Mouse (Mus musculus) embryonic facial prominence, embryonic 10.5 days (tissue): ENCODE measurements around the gene Golga2. TPM values are rescaled to one million over a fixed set of nuclear protein-coding genes. Genes with fewer than 3 reads are reported as not detected.

Source experiments
- DNase-seq: peaks from one replicate; pipeline ENCODE4 v3.0.0-alpha.2; 2017; ENCODE audit warnings: low spot score
- H3K27ac ChIP-seq: fragments of 300-500 bp; sonication (generic); replicated peaks from 2 replicates; pipeline ENCODE4 v1.5.1; 2016; ENCODE audit warnings: mild to moderate bottlenecking
- H3K27me3 ChIP-seq: fragments of 300-500 bp; sonication (generic); replicated peaks from 2 replicates; pipeline ENCODE4 v1.6.1; 2016; ENCODE audit warnings: low read depth, mild to moderate bottlenecking; ENCODE audit not compliant: poor library complexity, severe bottlenecking
- H3K36me3 ChIP-seq: fragments of 300-500 bp; sonication (generic); replicated peaks from 2 replicates; pipeline ENCODE4 v1.6.1; 2016; ENCODE audit warnings: mild to moderate bottlenecking, moderate library complexity
- H3K4me1 ChIP-seq: fragments of 300-500 bp; sonication (generic); 2 replicates; pipeline ENCODE4 v1.6.1; 2016
- H3K4me3 ChIP-seq: fragments of 300-500 bp; sonication (generic); 2 replicates; pipeline ENCODE4 v1.5.1; 2016; ENCODE audit warnings: mild to moderate bottlenecking, moderate library complexity
- H3K9me3 ChIP-seq: fragments of 300-500 bp; sonication (generic); 2 replicates; pipeline ENCODE4 v1.6.1; 2016; ENCODE audit warnings: mild to moderate bottlenecking
- WGBS: fragments of 180-500 bp; shearing (Covaris S2); methylation state at CpG from one replicate; pipeline ENCODE4 v1.1.7; 2016; 5-methylcytosine and 5-hydroxymethylcytosine counted together
- polyA plus RNA-seq: library from polyadenylated mRNA; unstranded; fragments of >200 nt; fragmentation: Nextera tagmentation; extraction: Ambion mirVana; gene quantifications from 2 replicates; pipeline ENCODE4 v1.2.1, GENCODE M21; 2016

Golga2 gene
- polyA plus RNA-seq, 1 experiment from 2014 or later = 22.5 TPM

DNA sequence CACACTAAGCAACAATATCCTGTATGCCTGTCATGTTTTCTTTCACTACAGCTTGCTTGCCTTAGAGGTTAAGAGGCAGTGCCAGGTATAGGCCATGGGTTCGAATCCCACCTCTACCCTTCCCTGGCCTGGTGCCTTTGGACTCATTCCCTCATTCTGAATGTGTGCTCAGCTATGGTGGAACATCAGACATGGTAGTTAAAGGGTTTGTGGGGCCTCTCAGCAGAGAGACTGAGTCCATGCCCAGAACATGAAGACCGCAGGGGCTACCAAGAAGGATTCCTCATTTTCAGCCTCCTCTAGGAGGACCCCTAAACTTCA lies 56.1 kb downstream of the Golga2 start:
- no peak overlapping the region for H3K4me3 ChIP-seq
- peaks cover 55% of the 10 kb centered on the region for H3K36me3 ChIP-seq
- H3K27ac ChIP-seq = no peak overlapping the region
- no peaks in the 10 kb centered on the region for H3K9me3 ChIP-seq
- WGBS = 91% methylated on average over 2 of the region's 2 CpGs
- no peak for DNase-seq
- peaks cover 6% of the 10 kb centered on the region; the same call in 1 of the 2 replicates for H3K27me3 ChIP-seq
- H3K4me1 ChIP-seq = peaks cover 22% of the 10 kb centered on the region

DNA sequence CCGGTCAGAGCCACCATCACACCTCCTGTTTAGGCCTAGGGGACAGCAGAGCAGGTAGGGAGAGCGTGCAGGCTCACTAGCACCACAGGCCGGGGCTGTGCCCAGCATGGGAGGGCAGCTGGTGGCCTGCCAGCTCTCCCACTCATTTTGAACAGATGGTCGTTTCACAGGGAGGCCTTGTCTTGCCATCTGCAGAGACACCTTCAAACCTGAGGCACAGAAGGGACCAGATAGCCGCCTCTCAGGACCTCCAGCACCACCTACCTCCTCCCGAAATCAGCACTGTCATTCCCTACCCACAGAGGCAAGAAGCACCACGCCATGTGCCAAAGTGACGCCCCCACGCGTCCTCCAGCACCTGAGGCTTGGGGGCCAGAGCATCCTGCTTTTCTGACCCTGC lies 56.9 kb downstream of the Golga2 start:
- WGBS = 82% methylated on average over 10 of the region's 10 CpGs
- peaks cover 6% of the 10 kb centered on the region; the same call in 1 of the 2 replicates for H3K27me3 ChIP-seq
- DNase-seq = no peak
- H3K4me3 ChIP-seq = no peak overlapping the region
- peaks cover 22% of the 10 kb centered on the region for H3K4me1 ChIP-seq
- H3K9me3 ChIP-seq = no peaks in the 10 kb centered on the region
- H3K27ac ChIP-seq = no peak overlapping the region
- H3K36me3 ChIP-seq = peaks cover 57% of the 10 kb centered on the region

DNA sequence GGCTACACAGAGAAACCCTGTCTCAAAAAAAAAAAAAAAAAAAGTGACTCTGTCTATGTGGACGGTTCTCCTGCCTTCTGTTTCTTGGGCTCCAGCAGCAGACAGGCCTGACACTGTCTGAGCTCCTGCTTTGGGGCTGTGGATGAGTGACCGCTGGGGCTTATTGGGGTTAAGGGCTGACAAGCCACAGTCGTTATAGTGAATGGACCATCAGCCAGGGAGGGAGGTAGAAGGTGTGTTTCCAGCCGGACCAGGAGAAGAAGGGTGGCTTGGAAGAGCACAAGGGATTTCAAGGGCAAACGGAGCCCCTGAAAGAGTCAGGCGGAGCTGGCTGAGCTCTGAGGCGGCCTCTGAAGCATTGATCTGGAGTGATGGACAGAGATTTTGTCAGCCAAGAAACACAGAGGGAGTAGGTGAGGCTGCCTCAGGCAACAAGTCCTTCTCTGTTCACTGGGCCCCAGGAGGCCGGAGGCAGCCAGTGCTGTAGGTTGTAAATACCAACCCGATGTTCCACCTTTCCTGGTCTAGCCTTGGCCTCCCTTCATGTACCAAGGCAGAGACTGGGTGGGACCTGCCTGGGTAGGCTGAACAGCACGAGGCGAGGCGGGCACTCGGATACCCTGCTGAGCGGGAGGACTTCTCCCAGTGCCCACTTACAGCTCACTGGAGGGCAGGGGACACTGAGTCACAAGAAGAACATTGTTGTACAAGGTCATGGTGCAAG lies 57.6 kb downstream of the Golga2 start:
- Histone ChIP-seq H3K9me3 (no peaks in the 10 kb centered on the region), H3K4me3 (no peak overlapping the region), H3K36me3 (peaks cover 57% of the 10 kb centered on the region), H3K27me3 (peaks cover 6% of the 10 kb centered on the region; the same call in 1 of the 2 replicates), H3K4me1 (peaks cover 27% of the 10 kb centered on the region), H3K27ac (no peak overlapping the region)
- 70% methylated on average over 14 of the region's 14 CpGs for WGBS
- DNase-seq = no peak

GRCm38 (mm10) chr2:32347019-32347418 lies 59.8 kb downstream of the Golga2 start:
- DNase-seq = no peak
- H3K27me3 ChIP-seq = peaks cover 17% of the 10 kb centered on the region
- no peak overlapping the region for H3K4me3 ChIP-seq
- H3K4me1 ChIP-seq = peaks cover 36% of the 10 kb centered on the region
- WGBS = 75% methylated on average over 6 of the region's 6 CpGs
- no peaks in the 10 kb centered on the region for H3K9me3 ChIP-seq
- peaks cover 58% of the 10 kb centered on the region for H3K36me3 ChIP-seq
- no peak overlapping the region for H3K27ac ChIP-seq

DNA sequence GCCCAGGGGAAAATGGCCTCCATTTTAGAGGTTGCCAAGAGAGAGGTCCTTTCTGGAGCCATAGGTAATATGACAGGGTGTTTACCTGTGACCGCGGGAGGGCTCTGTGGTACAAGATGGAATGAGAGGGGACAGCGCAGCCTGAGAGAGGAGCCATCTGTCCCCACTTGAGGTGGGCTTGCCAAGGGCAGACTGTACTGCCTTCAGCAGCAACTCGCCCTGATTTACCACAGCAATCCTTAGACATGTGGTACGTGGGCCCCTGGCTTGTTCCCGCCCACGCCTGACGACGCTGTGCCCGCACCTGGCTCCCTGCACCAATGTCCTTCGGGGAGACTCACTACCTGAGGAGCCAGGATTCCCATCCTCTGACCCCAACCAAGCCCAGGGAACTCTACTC lies 61.1 kb downstream of the Golga2 start:
- Histone ChIP-seq H3K36me3 (peaks cover 53% of the 10 kb centered on the region), H3K4me3 (no peak overlapping the region), H3K9me3 (no peaks in the 10 kb centered on the region), H3K4me1 (peaks cover 41% of the 10 kb centered on the region), H3K27me3 (peaks cover 21% of the 10 kb centered on the region), H3K27ac (no peak overlapping the region)
- 88% methylated on average over 11 of the region's 11 CpGs for WGBS
- DNase-seq = no peak

- 57% methylated on average over 8 of the region's 8 CpGs for WGBS
- peaks cover 21% of the 10 kb centered on the region for H3K27me3 ChIP-seq
- peaks cover 48% of the 10 kb centered on the region for H3K4me1 ChIP-seq
- peaks cover 44% of the 10 kb centered on the region for H3K36me3 ChIP-seq
- H3K9me3 ChIP-seq = no peaks in the 10 kb centered on the region
- no peak overlapping the region for H3K27ac ChIP-seq
- no peak for DNase-seq
- 0 out of 2 replicates have a peak overlapping the region, but pooled peaks have one; percentile 8 for H3K4me3 ChIP-seq
These were observed 62.6 kb downstream of the Golga2 start for GRCm38 (mm10) chr2:32349625-32350255.

GRCm38 (mm10) chr2:32350471-32351051 lies 63.4 kb downstream of the Golga2 start:
- peaks cover 39% of the 10 kb centered on the region for H3K36me3 ChIP-seq
- H3K4me3 ChIP-seq = peak overlapping the region; percentile 79; the same call in 1 of the 2 replicates
- peaks cover 21% of the 10 kb centered on the region for H3K27me3 ChIP-seq
- no peaks in the 10 kb centered on the region for H3K9me3 ChIP-seq
- H3K4me1 ChIP-seq = peaks cover 48% of the 10 kb centered on the region
- 0 out of 2 replicates have a peak overlapping the region, but pooled peaks have one; percentile 1 for H3K27ac ChIP-seq
- no peak for DNase-seq
- 53% methylated on average over 13 of the region's 13 CpGs for WGBS

DNA sequence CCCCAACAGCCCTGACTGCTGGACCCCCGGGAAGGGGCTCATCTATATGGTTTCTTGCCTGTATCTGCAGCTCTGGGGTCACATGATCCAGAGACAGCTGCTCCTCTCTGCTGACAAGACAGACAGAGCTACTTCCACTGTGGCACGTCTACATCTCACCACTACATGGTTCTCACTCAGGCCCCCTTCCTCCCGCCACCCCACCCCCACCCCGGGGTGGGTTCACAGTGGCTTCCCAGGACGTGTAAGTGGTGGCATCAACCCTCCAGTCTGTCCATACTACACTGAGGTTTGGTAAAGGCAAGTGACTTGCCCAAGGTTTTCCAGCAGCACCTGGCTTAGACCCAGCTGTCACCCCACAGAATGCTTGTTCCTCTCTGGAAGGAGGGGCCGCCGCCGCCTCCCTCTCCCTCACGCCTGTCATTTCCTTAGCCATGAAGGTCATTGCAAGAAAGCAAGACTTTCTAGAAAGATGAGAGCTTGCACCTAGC lies 64.3 kb downstream of the Golga2 start:
- peaks cover 21% of the 10 kb centered on the region for H3K27me3 ChIP-seq
- 57% methylated on average over 9 of the region's 9 CpGs for WGBS
- H3K9me3 ChIP-seq = no peaks in the 10 kb centered on the region
- peaks cover 36% of the 10 kb centered on the region for H3K36me3 ChIP-seq
- H3K4me1 ChIP-seq = peaks cover 48% of the 10 kb centered on the region
- H3K27ac ChIP-seq = peak overlapping the region; percentile 89
- peak overlapping the region; percentile 79 for H3K4me3 ChIP-seq
- DNase-seq = no peak

GRCm38 (mm10) chr2:32352151-32353006 lies 65.2 kb downstream of the Golga2 start, which contains the start of gene Ciz1:
Gene Ciz1 (plus strand): TSS chr2:32352327.
- Histone ChIP-seq H3K27ac (peak within 1 kb of the TSS; percentile 89), H3K9me3 (no peaks in the 10 kb centered on the region), H3K4me1 (peaks cover 49% of the 10 kb centered on the region), H3K36me3 (peaks cover 30% of the 10 kb centered on the region), H3K4me3 (peak within 1 kb of the TSS; percentile 79), H3K27me3 (peaks cover 21% of the 10 kb centered on the region)
- peak; percentile 72 for DNase-seq
- under 1% methylated on average over 52 of the region's 52 CpGs for WGBS

DNA sequence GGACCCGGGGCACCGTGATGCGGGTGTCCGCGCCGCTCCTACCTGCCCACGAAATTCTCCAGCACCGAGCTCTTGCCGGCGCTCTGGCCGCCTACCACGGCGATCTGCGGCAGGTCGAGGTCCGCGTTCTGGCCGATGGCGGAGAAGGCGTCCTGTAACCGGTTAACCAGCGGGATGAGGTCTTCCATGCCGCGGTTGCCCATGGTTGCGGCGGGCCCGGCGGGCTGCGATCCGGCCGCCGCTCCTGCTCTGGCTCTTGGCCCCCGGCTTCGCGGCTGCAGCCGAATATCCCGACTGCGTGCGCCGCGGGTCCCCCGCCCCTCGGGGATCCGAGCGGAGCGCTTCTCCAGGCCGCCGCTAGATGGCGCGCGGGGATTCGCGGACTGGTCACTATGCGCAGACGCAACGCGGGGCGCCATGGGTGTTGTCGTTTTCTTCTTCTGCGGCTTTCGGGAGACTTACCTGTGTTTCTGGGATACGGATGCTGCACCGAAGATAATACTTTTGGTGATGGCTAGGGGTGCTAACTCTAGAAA lies 65.9 kb downstream of the Golga2 start, which contains the start of gene Dnm1:
Gene Dnm1 (minus strand): TSS at position 332 of the 536 bp plus-strand sequence.
- peak; percentile 95 for DNase-seq
- Histone ChIP-seq H3K4me3 (peak within 1 kb of the TSS; percentile 79), H3K9me3 (no peaks in the 10 kb centered on the region), H3K27ac (peak within 1 kb of the TSS; percentile 89), H3K36me3 (peaks cover 27% of the 10 kb centered on the region), H3K4me1 (peaks cover 53% of the 10 kb centered on the region), H3K27me3 (peaks cover 21% of the 10 kb centered on the region)
- under 1% methylated on average over 63 of the region's 63 CpGs for WGBS

GRCm38 (mm10) chr2:32353836-32354235 lies 66.7 kb downstream of the Golga2 start:
- peak overlapping the region; percentile 79; the same call in 1 of the 2 replicates for H3K4me3 ChIP-seq
- peaks cover 19% of the 10 kb centered on the region for H3K36me3 ChIP-seq
- 69% methylated on average over 6 of the region's 6 CpGs for WGBS
- peaks cover 21% of the 10 kb centered on the region for H3K27me3 ChIP-seq
- no peak for DNase-seq
- no peaks in the 10 kb centered on the region for H3K9me3 ChIP-seq
- peaks cover 53% of the 10 kb centered on the region for H3K4me1 ChIP-seq
- H3K27ac ChIP-seq = peak overlapping the region; percentile 89; the same call in 1 of the 2 replicates
